Mouse (Mus musculus) forebrain, embryonic 14.5 days (tissue): ENCODE measurements around the gene Hoxb4. TPM values are rescaled to one million over a fixed set of nuclear protein-coding genes. Genes with fewer than 3 reads are reported as not detected.

Experiments used
- ATAC-seq: fragments of 200-750 bp; cut with Nextera tagmentation; 2 replicates; pipeline ENCODE4 v1.8.0; 2017; ENCODE audit warnings: mild to moderate bottlenecking, moderate library complexity
- DNase-seq: peaks from one replicate; pipeline ENCODE4 v3.0.0-alpha.2; 2015; ENCODE audit warnings: low spot score
- H3K27ac ChIP-seq: fragments of 300-500 bp; sonication (generic); 2 replicates; pipeline ENCODE4 v1.5.1; 2014; ENCODE audit warnings: low read depth, mild to moderate bottlenecking, control low read depth, low read length, moderate library complexity
- H3K27me3 ChIP-seq: fragments of 300-500 bp; sonication (generic); replicated peaks from 2 replicates; pipeline ENCODE4 v1.6.1; 2014; ENCODE audit warnings: low read length, control low read depth, mixed read lengths; ENCODE audit not compliant: control insufficient read depth, insufficient read depth
- H3K36me3 ChIP-seq: fragments of 300-500 bp; sonication (generic); 2 replicates; pipeline ENCODE4 v1.6.1; 2014; ENCODE audit warnings: low read length, control low read depth; ENCODE audit not compliant: control insufficient read depth, insufficient read depth
- H3K4me1 ChIP-seq: fragments of 300-500 bp; sonication (generic); 2 replicates; pipeline ENCODE4 v1.6.1; 2014; ENCODE audit warnings: antibody characterized with exemption, low read length, control low read depth; ENCODE audit not compliant: control insufficient read depth, insufficient read depth
- H3K4me2 ChIP-seq: fragments of 300-500 bp; sonication (generic); 2 replicates; pipeline ENCODE4 v1.6.1; 2014; ENCODE audit warnings: mild to moderate bottlenecking, control low read depth, low read length
- H3K4me3 ChIP-seq: fragments of 300-500 bp; sonication (generic); 2 replicates; pipeline ENCODE4 v1.5.1; 2014; ENCODE audit warnings: low read depth, low read length, control low read depth
- H3K9ac ChIP-seq: fragments of 300-500 bp; sonication (generic); 2 replicates; pipeline ENCODE4 v1.6.1; 2014; ENCODE audit warnings: mild to moderate bottlenecking, low read length, control low read depth, moderate library complexity
- H3K9me3 ChIP-seq: fragments of 300-500 bp; sonication (generic); replicated peaks from 2 replicates; pipeline ENCODE4 v1.6.1; 2016; ENCODE audit warnings: low read length, control low read depth, mixed read lengths; ENCODE audit not compliant: control insufficient read depth
- WGBS: fragments of 180-500 bp; shearing (Covaris S2); extraction: QIAGEN DNeasy Blood & Tissue Kit; methylation state at CpG from one replicate; pipeline ENCODE4 v1.1.7; 2014; 5-methylcytosine and 5-hydroxymethylcytosine counted together
- polyA plus RNA-seq: library from polyadenylated mRNA; unstranded; fragments of >200 nt; fragmentation: Nextera tagmentation; extraction: Ambion mirVana; gene quantifications from 2 replicates; pipeline ENCODE4 v1.2.1, GENCODE M21; 2014

Hoxb4 gene
- polyA plus RNA-seq, 1 experiment from 2014 or later: not detected

- no peak overlapping the region for H3K4me3 ChIP-seq
- WGBS: 1% methylated on average over 6 of the region's 6 CpGs
- ATAC-seq (no peak), DNase-seq (no peak)
- H3K9ac ChIP-seq: no peak overlapping the region
- H3K27me3 ChIP-seq: peaks cover 95% of the 10 kb centered on the region
- no peak overlapping the region for H3K27ac ChIP-seq
- no peaks in the 10 kb centered on the region for H3K36me3 ChIP-seq
- H3K4me1 ChIP-seq: no peaks in the 10 kb centered on the region
- no peak overlapping the region for H3K4me2 ChIP-seq
- H3K9me3 ChIP-seq: no peaks in the 10 kb centered on the region
Observed at GRCm38 (mm10) chr11:96344878-96345159, 26.8 kb downstream of the Hoxb4 start.

- H3K9ac ChIP-seq: no peak overlapping the region
- peaks cover 95% of the 10 kb centered on the region for H3K27me3 ChIP-seq
- no peak overlapping the region for H3K27ac ChIP-seq
- H3K36me3 ChIP-seq: no peaks in the 10 kb centered on the region
- ATAC-seq (no peak), DNase-seq (no peak)
- H3K4me3 ChIP-seq: no peak overlapping the region
- whole genome bisulfite sequencing: under 1% methylated on average over 47 of the region's 56 CpGs
- no peaks in the 10 kb centered on the region for H3K4me1 ChIP-seq
- no peak overlapping the region for H3K4me2 ChIP-seq
- no peaks in the 10 kb centered on the region for H3K9me3 ChIP-seq
Observed at GRCm38 (mm10) chr11:96345220-96345892, 27.3 kb downstream of the Hoxb4 start.

GRCm38 (mm10) chr11:96345893-96346806 lies 28.1 kb downstream of the Hoxb4 start:
- WGBS: under 1% methylated on average over 44 of the region's 45 CpGs
- H3K9me3 ChIP-seq: no peaks in the 10 kb centered on the region
- H3K27me3 ChIP-seq: peaks cover 96% of the 10 kb centered on the region
- no peak overlapping the region for H3K9ac ChIP-seq
- H3K27ac ChIP-seq: no peak overlapping the region
- DNase-seq (no peak), ATAC-seq (no peak)
- H3K36me3 ChIP-seq: no peaks in the 10 kb centered on the region
- H3K4me1 ChIP-seq: no peaks in the 10 kb centered on the region
- H3K4me3 ChIP-seq: no peak overlapping the region
- no peak overlapping the region for H3K4me2 ChIP-seq

- H3K4me2 ChIP-seq: no peak overlapping the region
- no peaks in the 10 kb centered on the region for H3K36me3 ChIP-seq
- H3K9me3 ChIP-seq: no peaks in the 10 kb centered on the region
- H3K9ac ChIP-seq: no peak overlapping the region
- H3K27me3 ChIP-seq: peaks cover 97% of the 10 kb centered on the region
- no peak overlapping the region for H3K27ac ChIP-seq
- ATAC-seq: no peak
- H3K4me1 ChIP-seq: no peaks in the 10 kb centered on the region
- H3K4me3 ChIP-seq: no peak overlapping the region
- WGBS: 8% methylated on average over 5 of the region's 5 CpGs
- no peak for DNase-seq
Observed at GRCm38 (mm10) chr11:96346916-96347520, 29.0 kb downstream of the Hoxb4 start.

- 3% methylated on average over 4 of the region's 4 CpGs for WGBS
- no peak for DNase-seq
- no peaks in the 10 kb centered on the region for H3K4me1 ChIP-seq
- ATAC-seq: no peak
- no peak overlapping the region for H3K27ac ChIP-seq
- H3K4me2 ChIP-seq: no peak overlapping the region
- H3K27me3 ChIP-seq: peaks cover 97% of the 10 kb centered on the region
- H3K9me3 ChIP-seq: no peaks in the 10 kb centered on the region
- H3K9ac ChIP-seq: no peak overlapping the region
- H3K4me3 ChIP-seq: no peak overlapping the region
- no peaks in the 10 kb centered on the region for H3K36me3 ChIP-seq
Observed at GRCm38 (mm10) chr11:96347717-96348116, 29.6 kb downstream of the Hoxb4 start.

GRCm38 (mm10) chr11:96348141-96348928 lies 30.3 kb downstream of the Hoxb4 start:
- DNase-seq (no peak), ATAC-seq (no peak)
- H3K9me3 ChIP-seq: no peaks in the 10 kb centered on the region
- H3K27ac ChIP-seq: no peak overlapping the region
- H3K4me3 ChIP-seq: no peak overlapping the region
- H3K36me3 ChIP-seq: no peaks in the 10 kb centered on the region
- 2% methylated on average over 21 of the region's 21 CpGs for WGBS
- H3K9ac ChIP-seq: no peak overlapping the region
- no peak overlapping the region for H3K4me2 ChIP-seq
- H3K4me1 ChIP-seq: no peaks in the 10 kb centered on the region
- peaks cover 97% of the 10 kb centered on the region for H3K27me3 ChIP-seq

GRCm38 (mm10) chr11:96348988-96349387 lies 30.9 kb downstream of the Hoxb4 start:
- Histone ChIP-seq H3K27ac (no peak overlapping the region), H3K9ac (no peak overlapping the region), H3K9me3 (no peaks in the 10 kb centered on the region), H3K4me1 (no peaks in the 10 kb centered on the region), H3K27me3 (peaks cover 94% of the 10 kb centered on the region), H3K4me2 (no peak overlapping the region), H3K36me3 (no peaks in the 10 kb centered on the region), H3K4me3 (no peak overlapping the region)
- DNase-seq (no peak), ATAC-seq (no peak)
- 5% methylated on average over 3 of the region's 3 CpGs for WGBS

- Histone ChIP-seq H3K4me1 (no peaks in the 10 kb centered on the region), H3K36me3 (no peaks in the 10 kb centered on the region), H3K9me3 (no peaks in the 10 kb centered on the region), H3K4me2 (no peak overlapping the region), H3K27me3 (peaks cover 94% of the 10 kb centered on the region), H3K27ac (no peak overlapping the region), H3K9ac (no peak overlapping the region), H3K4me3 (no peak overlapping the region)
- ATAC-seq: no peak
- no peak for DNase-seq
- WGBS: under 1% methylated on average over 13 of the region's 14 CpGs
Observed at GRCm38 (mm10) chr11:96349491-96350340, 31.6 kb downstream of the Hoxb4 start.
